Comparison of ENCODE assay signal across 13 mouse cellular contexts in genomic region chr5:42523116-42524113, GRCm38 (mm10).
DNase-seq lines count a peak whose midpoint lies in the region; ATAC-seq lines count a peak whose summit lies in the region.
"Had no signal": no experiment of that assay in that cellular context is flagged by ENCODE, and none has a peak within 500 bp of the region (broad histone marks: within the 10 kb centered on the region; RNA-seq: fewer than 3 reads in every experiment).

No protein-coding gene starts in this region.

- H3K27ac ChIP-seq in forebrain, embryonic 11.5 days (ENCODE audit: low read depth, low read length): no peak overlapping the region
- H3K27ac ChIP-seq in forebrain, embryonic 10.5 days: no peak overlapping the region
- H3K27ac ChIP-seq in hindbrain, embryonic 15.5 days (replicated peaks): 0 out of 2 replicates have a peak overlapping the region, but pooled peaks have one; percentile 2
- H3K27ac ChIP-seq in midbrain, embryonic 12.5 days (replicated peaks): no peak overlapping the region

- H3K9me3 ChIP-seq in forebrain, embryonic 11.5 days (ENCODE audit: control insufficient read depth, low read length): no peaks in the 10 kb centered on the region
- H3K9me3 ChIP-seq in forebrain, embryonic 10.5 days: no peaks in the 10 kb centered on the region
- H3K9me3 ChIP-seq in hindbrain, embryonic 15.5 days: no peaks in the 10 kb centered on the region
- no peaks in the 10 kb centered on the region for H3K9me3 ChIP-seq in midbrain, embryonic 12.5 days
- H3K9me3 ChIP-seq: heart, embryonic 12.5 days had no signal

- no peaks in the 10 kb centered on the region for H3K27me3 ChIP-seq in forebrain, embryonic 11.5 days (ENCODE audit: control insufficient read depth, insufficient read depth, low read length)
- no peaks in the 10 kb centered on the region for H3K27me3 ChIP-seq in forebrain, embryonic 10.5 days (ENCODE audit: poor library complexity, severe bottlenecking)
- H3K27me3 ChIP-seq in hindbrain, embryonic 15.5 days: no peaks in the 10 kb centered on the region
- H3K27me3 ChIP-seq in midbrain, embryonic 12.5 days: no peaks in the 10 kb centered on the region
- H3K27me3 ChIP-seq: heart, embryonic 12.5 days had no signal

- no peak overlapping the region for H3K9ac ChIP-seq in forebrain, embryonic 11.5 days (ENCODE audit: low read length)
- no peak overlapping the region for H3K9ac ChIP-seq in hindbrain, embryonic 15.5 days
- H3K9ac ChIP-seq in midbrain, embryonic 12.5 days (replicated peaks): no peak overlapping the region
- H3K9ac ChIP-seq: heart, embryonic 12.5 days had no signal

- DNase-seq in forebrain, embryonic 11.5 days (ENCODE audit: low spot score): no peak
- DNase-seq in forebrain, embryonic 10.5 days (ENCODE audit: extremely low spot score, low spot score): no peak
- DNase-seq in brain, adult 2 months (ENCODE audit: low read depth, low spot score): peak; percentile 71
- DNase-seq in cerebellum, postnatal 14 days: no peak
- no peak for DNase-seq in embryo, embryonic 10.5 days (ENCODE audit: low spot score)
- DNase-seq in liver: no peak
- DNase-seq: adrenal gland, postnatal 14 days; gastrocnemius, postnatal 14 days; thymus, adult 2 months had no signal

- WGBS in forebrain, embryonic 11.5 days: 70% methylated on average over 4 of the region's 4 CpGs
- WGBS in forebrain, embryonic 10.5 days: 83% methylated on average over 4 of the region's 4 CpGs
- WGBS in hindbrain, embryonic 15.5 days: 29% methylated on average over 4 of the region's 4 CpGs
- 57% methylated on average over 4 of the region's 4 CpGs for WGBS in midbrain, embryonic 12.5 days

- H3K4me2 ChIP-seq in forebrain, embryonic 11.5 days (ENCODE audit: low read depth, low read length, severe bottlenecking): no peak overlapping the region
- H3K4me2 ChIP-seq in hindbrain, embryonic 15.5 days: no peak overlapping the region
- H3K4me2 ChIP-seq in midbrain, embryonic 12.5 days (replicated peaks): no peak overlapping the region
- H3K4me2 ChIP-seq: heart, embryonic 12.5 days had no signal

- H3K4me3 ChIP-seq in forebrain, embryonic 11.5 days (ENCODE audit: low read depth, low read length): no peak overlapping the region
- H3K4me3 ChIP-seq in forebrain, embryonic 10.5 days: no peak overlapping the region
- no peak overlapping the region for H3K4me3 ChIP-seq in hindbrain, embryonic 15.5 days
- no peak overlapping the region for H3K4me3 ChIP-seq in midbrain, embryonic 12.5 days
- H3K4me3 ChIP-seq: heart, embryonic 12.5 days had no signal

- no peaks in the 10 kb centered on the region for H3K36me3 ChIP-seq in forebrain, embryonic 11.5 days (ENCODE audit: control insufficient read depth, insufficient read depth, low read length)
- H3K36me3 ChIP-seq in forebrain, embryonic 10.5 days (replicated peaks): no peaks in the 10 kb centered on the region
- no peaks in the 10 kb centered on the region for H3K36me3 ChIP-seq in hindbrain, embryonic 15.5 days
- no peaks in the 10 kb centered on the region for H3K36me3 ChIP-seq in midbrain, embryonic 12.5 days
- H3K36me3 ChIP-seq: heart, embryonic 12.5 days had no signal

- ATAC-seq in forebrain, embryonic 11.5 days (replicated peaks; ENCODE audit: low FRiP score): peak; percentile 67; the same call in 1 of the 2 replicates
- peak; percentile 74 for ATAC-seq in hindbrain, embryonic 15.5 days (ENCODE audit: low FRiP score, low read depth)
- peak; percentile 82 for ATAC-seq in midbrain, embryonic 12.5 days (ENCODE audit: low FRiP score, low read depth)
- ATAC-seq: lung, postnatal 0 days had no signal

- H3K4me1 ChIP-seq in forebrain, embryonic 11.5 days (replicated peaks; ENCODE audit: control insufficient read depth, insufficient read depth, low read length): no peaks in the 10 kb centered on the region
- no peaks in the 10 kb centered on the region for H3K4me1 ChIP-seq in forebrain, embryonic 10.5 days
- H3K4me1 ChIP-seq in hindbrain, embryonic 15.5 days (replicated peaks): no peaks in the 10 kb centered on the region; the same call in 1 of the 2 replicates
- no peaks in the 10 kb centered on the region for H3K4me1 ChIP-seq in midbrain, embryonic 12.5 days
- H3K4me1 ChIP-seq: heart, embryonic 12.5 days had no signal
